Mouse (Mus musculus): ENCODE results near the gene Gcnt1.
A peak's percentile ranks its signal among the peaks of the same experiment; 100 is the strongest.

Gcnt1 gene

DNA sequence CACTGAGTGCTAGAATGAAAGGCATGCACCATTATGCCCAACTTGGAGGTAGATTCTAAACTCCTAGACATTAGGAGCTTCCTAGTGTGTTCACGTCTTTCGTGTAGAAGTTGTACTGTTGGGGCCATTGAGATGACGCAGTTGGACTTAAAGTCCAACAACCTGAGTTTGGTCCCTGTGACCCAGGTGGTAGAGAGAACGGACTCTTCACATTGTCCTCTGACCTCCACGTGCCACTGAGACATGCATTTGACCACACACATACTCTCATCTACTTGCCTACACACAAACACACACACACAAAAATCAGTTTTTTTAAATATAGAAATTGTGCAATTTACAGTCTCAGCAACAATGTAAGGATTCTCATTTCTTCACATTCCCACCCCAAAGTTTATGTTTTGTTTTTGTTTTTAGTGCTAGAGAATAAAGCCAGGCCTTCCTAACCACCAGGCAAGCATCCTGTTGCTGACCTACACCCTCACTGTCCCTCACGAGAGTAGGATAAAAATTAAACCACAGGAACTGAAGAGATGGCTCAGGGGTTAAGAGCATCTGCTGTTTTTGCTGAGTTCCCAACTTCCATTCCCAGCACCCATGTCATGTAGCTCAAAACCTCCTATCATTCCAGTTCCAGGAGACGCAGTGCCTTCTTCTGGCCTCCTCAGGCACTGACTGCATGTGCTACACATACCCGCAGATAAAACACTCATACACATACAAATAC is 6.1 kb downstream of the Gcnt1 start:
- DNase-seq (ENCODE audit: low read depth, low spot score) = no peak

- DNase-seq (ENCODE audit: low read depth, low spot score) = peak; percentile 15
Measured at GRCm38 (mm10) chr19:17364741-17365140, 7.9 kb downstream of the Gcnt1 start.

DNA sequence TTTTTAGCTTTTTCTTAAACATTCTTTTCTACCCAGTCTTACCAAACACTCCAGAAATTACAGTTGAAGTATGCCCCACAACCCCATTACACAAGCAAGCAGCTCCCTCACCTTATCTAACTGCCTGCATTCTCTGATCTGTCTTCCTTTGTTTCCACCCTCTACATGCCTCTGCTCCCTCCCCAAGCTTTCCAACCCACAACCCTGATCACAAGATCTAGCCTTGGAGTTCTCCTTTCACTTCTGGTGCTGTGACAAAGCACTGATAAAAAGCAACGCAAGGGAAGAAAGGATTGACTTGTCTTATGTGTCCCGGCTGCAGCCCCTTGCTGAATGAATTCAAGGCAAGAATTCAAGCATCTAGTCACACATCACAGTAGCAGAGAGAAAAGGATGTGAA is 11.5 kb downstream of the Gcnt1 start:
- no peak for DNase-seq (ENCODE audit: low read depth, low spot score)

DNA sequence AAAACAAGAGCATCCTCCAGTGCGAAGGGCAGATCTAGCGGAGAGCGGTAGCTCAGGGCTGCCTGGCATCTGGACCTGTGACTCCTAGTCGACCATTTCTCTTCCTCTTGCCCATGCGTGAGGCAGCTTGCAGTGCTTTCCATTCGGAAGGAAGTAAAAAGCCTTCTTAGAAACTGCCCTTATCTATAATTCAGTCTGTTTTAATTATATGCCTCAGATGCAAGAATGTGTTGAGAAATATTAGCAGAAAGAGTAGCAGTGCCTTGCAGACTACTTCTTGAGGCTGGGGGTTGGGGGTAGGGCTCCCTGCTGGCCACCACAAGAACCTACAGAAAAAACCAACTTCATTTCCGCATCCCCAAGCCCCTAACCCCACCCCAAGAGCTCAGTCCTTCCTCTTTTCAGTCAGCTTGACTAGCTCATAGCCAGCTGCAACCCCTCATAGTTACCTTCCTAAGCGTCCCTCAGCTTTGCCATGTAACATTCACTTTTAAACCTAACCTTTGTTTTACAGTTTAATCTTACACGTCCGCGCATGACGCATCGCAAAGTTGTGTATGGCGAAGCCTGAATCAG is 13.2 kb downstream of the Gcnt1 start:
- DNase-seq (ENCODE audit: low read depth, low spot score) = no peak

- DNase-seq (ENCODE audit: low read depth, low spot score) = no peak
Measured at GRCm38 (mm10) chr19:17357391-17357790, 15.3 kb downstream of the Gcnt1 start.

GRCm38 (mm10) chr19:17356932-17357331 is 15.7 kb downstream of the Gcnt1 start:
- no peak for DNase-seq (ENCODE audit: low read depth, low spot score)

- no peak for DNase-seq (ENCODE audit: low read depth, low spot score)
Measured at GRCm38 (mm10) chr19:17355950-17356867, 16.4 kb downstream of the Gcnt1 start.

GRCm38 (mm10) chr19:17355361-17355760 is 17.3 kb downstream of the Gcnt1 start:
- no peak for DNase-seq (ENCODE audit: low read depth, low spot score)

DNA sequence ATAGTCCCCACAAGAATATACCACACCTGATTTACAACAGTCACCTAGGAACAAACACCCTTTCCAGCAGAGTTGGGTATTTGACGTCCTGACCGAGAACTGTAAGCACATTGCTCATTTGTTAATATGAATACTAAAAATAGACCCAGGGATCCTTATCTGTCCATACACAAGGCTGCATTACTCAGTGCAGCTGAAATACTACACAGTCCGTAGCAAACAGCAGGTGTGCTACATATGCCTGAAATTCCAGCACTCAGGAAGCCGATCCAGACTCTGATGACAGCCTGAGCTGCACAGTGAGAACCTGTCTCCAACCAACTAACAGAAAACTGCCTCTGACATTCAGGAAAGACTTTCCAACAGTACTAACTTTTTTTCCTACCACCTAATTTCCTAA is 17.8 kb downstream of the Gcnt1 start:
- no peak for DNase-seq (ENCODE audit: low read depth, low spot score)

GRCm38 (mm10) chr19:17354362-17354761 is 18.3 kb downstream of the Gcnt1 start:
- DNase-seq (ENCODE audit: low read depth, low spot score) = no peak

DNA sequence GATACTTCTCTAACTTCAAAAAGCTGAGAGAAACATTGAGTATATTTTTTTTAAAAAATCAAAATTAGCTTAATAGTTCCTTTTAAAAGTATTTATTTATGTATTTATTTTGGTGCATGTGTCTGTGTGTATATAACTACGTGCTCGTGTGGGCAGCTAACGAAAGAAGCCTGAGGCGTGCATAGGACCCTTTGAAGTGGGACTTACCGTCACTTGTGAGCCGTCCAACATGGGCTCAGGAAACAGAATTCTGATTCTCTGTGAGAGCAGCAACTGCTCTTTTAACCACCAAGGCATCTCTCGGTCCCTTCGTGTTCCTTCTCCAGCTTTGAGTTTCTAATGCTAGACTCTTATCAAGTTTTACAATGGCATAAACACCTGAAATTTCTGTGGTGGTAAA is 18.9 kb downstream of the Gcnt1 start:
- no peak for DNase-seq (ENCODE audit: low read depth, low spot score)

DNA sequence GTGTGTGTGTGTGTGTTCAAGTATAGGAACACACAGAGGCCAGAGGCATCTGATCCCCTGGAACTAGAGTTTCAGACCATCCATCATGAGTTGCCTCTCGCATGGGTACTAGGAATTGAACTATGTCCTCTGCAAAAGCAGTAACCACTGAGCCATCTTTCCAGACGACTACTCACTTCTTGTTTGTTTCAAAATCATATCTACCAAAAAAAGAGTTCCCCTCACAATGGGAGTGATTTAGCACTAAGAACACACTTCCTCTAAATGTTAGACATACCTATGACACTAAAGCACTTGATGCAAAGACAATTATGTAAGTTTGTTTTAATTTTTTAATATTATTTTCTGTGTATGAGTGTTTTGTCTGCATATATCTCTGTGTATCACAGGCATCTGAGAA is 24.8 kb downstream of the Gcnt1 start:
- no peak for DNase-seq (ENCODE audit: low read depth, low spot score)

DNA sequence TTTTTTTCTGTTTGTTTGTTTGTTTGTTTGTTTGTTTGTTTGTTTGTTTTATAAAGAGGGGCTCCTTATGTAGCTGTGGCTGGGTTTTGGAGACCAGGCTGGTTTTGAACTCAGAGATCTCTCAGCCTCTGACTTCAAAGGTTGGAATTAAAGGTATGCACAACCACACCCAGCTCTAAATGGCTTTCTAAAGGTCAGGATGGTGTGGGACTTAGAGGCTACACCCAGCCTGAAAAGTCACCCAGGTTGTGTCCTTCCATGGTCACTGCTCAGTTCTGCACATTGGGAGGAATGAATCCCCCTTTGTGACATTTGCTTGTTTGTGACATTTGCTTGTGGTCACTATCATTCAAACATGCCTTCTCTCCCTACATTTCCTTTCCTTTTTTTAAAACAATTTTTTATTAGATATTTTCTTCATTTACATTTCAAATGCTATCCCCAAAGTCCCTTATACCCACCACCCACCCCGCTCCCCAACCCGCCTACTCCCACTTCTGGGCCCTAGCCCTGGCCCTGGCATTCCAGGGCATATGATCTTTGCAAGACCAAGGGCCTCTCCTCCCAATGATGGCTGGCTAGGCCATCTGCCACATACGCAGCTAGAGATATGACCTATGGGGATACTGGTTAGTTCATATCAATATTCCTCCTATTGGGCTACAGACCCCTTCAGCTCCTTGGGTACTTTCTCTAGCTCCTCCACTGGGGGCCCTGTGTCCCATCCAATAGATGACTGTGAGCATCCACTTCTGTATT is 25.7 kb downstream of the Gcnt1 start:
- no peak for DNase-seq (ENCODE audit: low read depth, low spot score)

- DNase-seq (ENCODE audit: low read depth, low spot score) = no peak
Measured at GRCm38 (mm10) chr19:17344881-17345280, 27.8 kb downstream of the Gcnt1 start.

GRCm38 (mm10) chr19:17339563-17339962 is 33.1 kb downstream of the Gcnt1 start:
- no peak for DNase-seq (ENCODE audit: low read depth, low spot score)

DNA sequence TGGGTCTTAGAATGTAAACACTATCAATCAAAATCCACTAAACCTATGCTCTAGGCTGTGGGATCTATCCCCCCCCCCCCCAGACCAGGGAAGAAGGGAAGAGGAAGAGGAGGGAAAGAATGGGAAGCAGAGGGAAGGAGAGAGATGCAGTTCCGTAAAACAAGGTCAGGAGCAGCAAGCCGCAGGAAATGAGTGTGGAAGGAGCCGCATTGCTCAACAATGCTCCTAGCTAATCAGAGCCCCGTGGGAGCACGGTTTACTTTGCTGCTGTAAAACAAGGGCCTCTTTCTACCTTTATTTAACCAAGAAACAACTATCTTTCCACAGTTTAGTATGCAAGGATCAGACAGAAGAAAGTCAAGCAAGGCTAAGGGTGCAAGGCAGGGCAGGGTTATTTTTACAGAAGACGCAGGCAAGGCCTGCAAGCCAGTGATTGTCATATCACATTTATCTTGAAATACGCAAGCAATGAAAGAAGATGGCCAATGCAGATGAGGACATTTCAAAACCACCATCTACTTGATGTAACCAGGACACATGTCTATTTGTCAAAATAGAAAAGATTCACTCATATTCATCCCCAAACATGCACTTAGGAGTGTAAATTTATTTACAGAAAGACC is 35.5 kb downstream of the Gcnt1 start:
- no peak for DNase-seq (ENCODE audit: low read depth, low spot score)

DNA sequence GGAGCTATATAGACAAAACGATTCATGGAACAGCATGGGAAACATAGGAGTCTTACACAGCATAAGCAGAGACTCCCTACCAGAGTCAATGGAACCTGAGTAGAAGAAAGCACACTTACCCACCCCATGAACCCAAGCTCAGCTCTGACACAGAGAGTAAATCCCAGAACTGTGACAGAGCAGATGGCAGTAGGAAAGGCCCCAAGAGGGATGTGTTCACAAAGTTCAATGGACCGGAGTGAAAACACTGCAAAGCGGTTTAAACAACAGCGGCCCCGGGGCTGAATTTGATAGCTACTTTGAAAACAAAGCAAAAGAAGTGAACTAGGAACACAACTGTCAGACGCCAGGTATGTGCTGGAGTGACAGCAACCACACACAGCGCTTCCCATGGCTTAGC is 36.0 kb downstream of the Gcnt1 start:
- no peak for DNase-seq (ENCODE audit: low read depth, low spot score)

GRCm38 (mm10) chr19:17334644-17335333 is 37.9 kb downstream of the Gcnt1 start:
- DNase-seq (ENCODE audit: low read depth, low spot score) = no peak

DNA sequence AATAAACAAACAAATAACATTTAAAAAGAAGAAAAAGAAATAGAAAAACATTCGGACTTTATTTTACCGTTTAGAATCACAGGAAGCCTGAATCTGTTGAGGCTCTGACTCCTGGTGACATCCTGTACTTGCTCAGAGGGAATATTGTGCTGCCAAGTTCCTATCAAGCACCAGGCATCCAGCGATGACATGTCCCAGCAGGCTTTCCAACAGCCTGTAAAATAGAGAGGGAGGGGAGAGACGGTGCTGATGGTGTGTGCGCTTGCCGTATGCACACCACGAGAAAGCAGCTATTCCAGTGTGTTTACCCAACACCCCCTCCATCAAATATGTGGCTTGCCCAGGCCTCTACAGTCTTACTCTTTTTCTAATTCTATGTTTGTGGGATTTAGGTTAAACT is 39.6 kb downstream of the Gcnt1 start:
- no peak for DNase-seq (ENCODE audit: low read depth, low spot score)

GRCm38 (mm10) chr19:17328916-17329315 is 43.7 kb downstream of the Gcnt1 start:
- no peak for DNase-seq (ENCODE audit: low read depth, low spot score)
